Comparison of ENCODE assay signal across 10 mouse cellular contexts in genomic region chr8:125184452-125184817, GRCm38 (mm10).
A peak's percentile ranks its signal among the peaks of the same experiment; 100 is the strongest.
DNase-seq lines count a peak whose midpoint lies in the region; ATAC-seq and TF ChIP-seq lines count a peak whose summit lies in the region.
"Had no signal": no experiment of that assay in that cellular context is flagged by ENCODE, and none has a peak within 500 bp of the region (broad histone marks: within the 10 kb centered on the region; RNA-seq: fewer than 3 reads in every experiment).

No protein-coding gene starts in this region.

- no peak overlapping the region for H3K4me2 ChIP-seq in heart, postnatal 0 days (ENCODE audit: low read depth, low read length)
- H3K4me2 ChIP-seq in forebrain, embryonic 11.5 days (ENCODE audit: low read depth, low read length, severe bottlenecking), result no peak overlapping the region
- H3K4me2 ChIP-seq in hindbrain, postnatal 0 days (ENCODE audit: low read depth, low read length), result peak overlapping the region; percentile 6; the same call in 1 of the 2 replicates
- H3K4me2 ChIP-seq: liver, embryonic 15.5 days had no signal

- H3K36me3 ChIP-seq in heart, postnatal 0 days (replicated peaks; ENCODE audit: control insufficient read depth, insufficient read depth, low read length), result no peaks in the 10 kb centered on the region
- no peaks in the 10 kb centered on the region for H3K36me3 ChIP-seq in forebrain, embryonic 11.5 days (ENCODE audit: control insufficient read depth, insufficient read depth, low read length)
- no peaks in the 10 kb centered on the region for H3K36me3 ChIP-seq in hindbrain, postnatal 0 days (ENCODE audit: insufficient read depth, low read length)
- H3K36me3 ChIP-seq: liver, embryonic 15.5 days had no signal

- WGBS in heart, postnatal 0 days, result 76% methylated on average over 9 of the region's 9 CpGs
- WGBS in forebrain, embryonic 11.5 days, result 62% methylated on average over 9 of the region's 9 CpGs
- 35% methylated on average over 9 of the region's 9 CpGs for WGBS in hindbrain, postnatal 0 days

- no peaks in the 10 kb centered on the region for H3K9me3 ChIP-seq in heart, postnatal 0 days (replicated peaks; ENCODE audit: control insufficient read depth, low read length)
- H3K9me3 ChIP-seq in forebrain, embryonic 11.5 days (ENCODE audit: control insufficient read depth, low read length), result no peaks in the 10 kb centered on the region
- no peaks in the 10 kb centered on the region for H3K9me3 ChIP-seq in hindbrain, postnatal 0 days (ENCODE audit: low read length)
- H3K9me3 ChIP-seq: liver, embryonic 15.5 days had no signal

- H3K4me3 ChIP-seq in heart, postnatal 0 days (ENCODE audit: low read depth, low read length), result no peak overlapping the region
- H3K4me3 ChIP-seq in forebrain, embryonic 11.5 days (ENCODE audit: low read depth, low read length), result no peak overlapping the region
- no peak overlapping the region for H3K4me3 ChIP-seq in hindbrain, postnatal 0 days (ENCODE audit: low read length)
- H3K4me3 ChIP-seq: gastrocnemius, adult 2 months; liver, embryonic 15.5 days had no signal

- no peak for DNase-seq in heart, postnatal 0 days (ENCODE audit: low spot score)
- no peak for DNase-seq in heart, postnatal 25 days (ENCODE audit: low spot score)
- DNase-seq in MN1 (ENCODE audit: low spot score), result peak; percentile 44
- no peak for DNase-seq in forebrain, embryonic 11.5 days (ENCODE audit: low spot score)
- peak; percentile 32 for DNase-seq in hindbrain, postnatal 0 days (ENCODE audit: low spot score)
- no peak for DNase-seq in frontal cortex, postnatal 25 days (ENCODE audit: low spot score in 2 of 2)
- DNase-seq in kidney, postnatal 4 days, result no peak
- DNase-seq in urinary bladder, postnatal 25 days (ENCODE audit: low spot score), result no peak

- H3K4me1 ChIP-seq in heart, postnatal 0 days (ENCODE audit: control insufficient read depth, insufficient read depth), result 0 out of 2 replicates have a peak, but pooled peaks cover 13% of the 10 kb centered on the region
- no peaks in the 10 kb centered on the region for H3K4me1 ChIP-seq in forebrain, embryonic 11.5 days (replicated peaks; ENCODE audit: control insufficient read depth, insufficient read depth, low read length)
- no peaks in the 10 kb centered on the region for H3K4me1 ChIP-seq in hindbrain, postnatal 0 days (ENCODE audit: insufficient read depth, low read length)
- H3K4me1 ChIP-seq: liver, embryonic 15.5 days had no signal

- TF ChIP-seq CTCF in heart, postnatal 0 days (IDR thresholded peaks at IDR 0.05; ENCODE audit: low read depth), result no peak
- no peak for TF ChIP-seq CTCF in hindbrain, postnatal 0 days (IDR thresholded peaks at IDR 0.05; ENCODE audit: low read depth)

- H3K27ac ChIP-seq in heart, postnatal 0 days (ENCODE audit: low read depth), result peak overlapping the region; percentile 39; the same call in 1 of the 2 replicates
- H3K27ac ChIP-seq in forebrain, embryonic 11.5 days (ENCODE audit: low read depth, low read length), result no peak overlapping the region
- H3K27ac ChIP-seq in hindbrain, postnatal 0 days, result 0 out of 2 replicates have a peak overlapping the region, but pooled peaks have one; percentile 17
- H3K27ac ChIP-seq: gastrocnemius, adult 2 months; liver, embryonic 15.5 days had no signal

- TF ChIP-seq EP300 in heart, postnatal 0 days (IDR thresholded peaks at IDR 0.05; ENCODE audit: low read depth), result no peak

- ATAC-seq in heart, postnatal 0 days (ENCODE audit: insufficient read depth, low read depth), result no peak
- peak; percentile 10; the same call in 1 of the 2 replicates for ATAC-seq in forebrain, embryonic 11.5 days (replicated peaks; ENCODE audit: low FRiP score)
- ATAC-seq in hindbrain, postnatal 0 days, result peak; percentile 34; the same call in 1 of the 2 replicates

- intact Hi-C loops in heart, postnatal 25 days (cut with DNase I), result loop anchor here (2.0 to 5.0 kb wide), 5 partner anchors 108 to 673 kb away; no protein-coding TSS in a partner anchor

- H3K9ac ChIP-seq in heart, postnatal 0 days (replicated peaks; ENCODE audit: low read depth, low read length), result no peak overlapping the region
- no peak overlapping the region for H3K9ac ChIP-seq in forebrain, embryonic 11.5 days (ENCODE audit: low read length)
- no peak overlapping the region for H3K9ac ChIP-seq in hindbrain, postnatal 0 days (replicated peaks; ENCODE audit: low read length)
- H3K9ac ChIP-seq: liver, embryonic 15.5 days had no signal

- no peaks in the 10 kb centered on the region for H3K27me3 ChIP-seq in heart, postnatal 0 days (ENCODE audit: control insufficient read depth, insufficient read depth, low read length)
- H3K27me3 ChIP-seq in forebrain, embryonic 11.5 days (ENCODE audit: control insufficient read depth, insufficient read depth, low read length), result no peaks in the 10 kb centered on the region
- no peaks in the 10 kb centered on the region for H3K27me3 ChIP-seq in hindbrain, postnatal 0 days (ENCODE audit: insufficient read depth, low read length)

Comparison
In these comparisons a context has a peak if more than half of its experiments do, and no peak if none do; other contexts are left out.
1. DNase-seq: peak in MN1 (single experiment) and hindbrain, postnatal 0 days (single experiment); none in heart, postnatal 0 days (single experiment), heart, postnatal 25 days (single experiment), forebrain, embryonic 11.5 days (single experiment), frontal cortex, postnatal 25 days (0 of 2), kidney, postnatal 4 days (0 of 2) and urinary bladder, postnatal 25 days (single experiment).